Mouse (Mus musculus) testis, adult 2 months (tissue): Measurements from ENCODE around the gene Rpusd3.

Source experiments
- CTCF ChIP-seq: fragments of 200-500 bp; IDR thresholded peaks from 2 replicates; pipeline ENCODE4 v1.5.1; 2012; ENCODE audit warnings: low read depth, mild to moderate bottlenecking, inconsistent platforms, low read length, moderate library complexity; ENCODE audit not compliant: control insufficient read depth, insufficient read depth, insufficient replicate concordance
- POLR2A ChIP-seq: fragments of 200-500 bp; IDR thresholded peaks from 2 replicates; pipeline ENCODE4 v1.6.1; 2012; ENCODE audit warnings: low read depth, mild to moderate bottlenecking, inconsistent platforms, low read length, moderate library complexity; ENCODE audit not compliant: control insufficient read depth

GRCm38 (mm10) chr6:113433661-113434060, 14.5 kb upstream of the Rpusd3 start:
- TF ChIP-seq CTCF (no peak), POLR2A (no peak)
